Mouse (Mus musculus): ENCODE results near the gene Sorbs2. TPM values are rescaled to one million over a fixed set of nuclear protein-coding genes. Genes with fewer than 3 reads are reported as not detected.

Gene Sorbs2
- polyA plus RNA-seq, 1 experiment from 2014 or later = 72.8 TPM

DNA sequence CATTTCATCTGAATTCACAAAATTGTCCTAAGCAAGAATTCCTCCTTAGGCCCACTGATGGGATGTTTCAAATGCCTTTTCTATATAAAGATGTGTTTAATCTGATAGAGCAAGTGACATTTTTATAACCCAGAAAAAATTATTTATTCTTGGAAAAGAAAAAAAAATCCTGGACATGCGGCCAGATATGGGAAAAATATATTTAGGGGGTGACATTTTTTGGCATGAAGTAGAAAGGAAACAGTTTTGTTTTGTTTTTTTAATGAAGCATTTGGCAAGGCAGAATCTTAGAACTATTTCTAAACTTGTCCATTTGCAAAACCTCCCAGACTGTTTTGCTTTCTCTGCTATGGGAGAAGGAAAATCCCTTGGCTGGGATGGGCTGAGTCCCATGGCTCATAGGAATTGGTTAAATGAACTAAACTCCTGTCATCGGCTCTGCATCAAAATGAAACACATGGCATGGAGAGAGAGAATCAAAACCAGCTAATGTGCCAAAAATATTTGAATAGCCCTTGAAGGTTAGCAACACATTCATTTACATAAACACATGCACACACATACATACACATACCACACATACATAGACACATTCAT is 182.1 kb downstream of the Sorbs2 start:
- H3K9me3 ChIP-seq (replicated peaks; ENCODE audit: control insufficient read depth, low read length) = no peaks in the 10 kb centered on the region

GRCm38 (mm10) chr8:45700100-45700499 is 192.5 kb downstream of the Sorbs2 start:
- no peaks in the 10 kb centered on the region for H3K36me3 ChIP-seq (ENCODE audit: control insufficient read depth, insufficient read depth, low read length)
- no peaks in the 10 kb centered on the region for H3K9me3 ChIP-seq (replicated peaks; ENCODE audit: control insufficient read depth, low read length)
- no peak overlapping the region for H3K4me2 ChIP-seq (ENCODE audit: low read length)
- H3K27ac ChIP-seq (ENCODE audit: low read depth, low read length) = no peak overlapping the region
- no peaks in the 10 kb centered on the region; the same call in 1 of the 2 replicates for H3K4me1 ChIP-seq (ENCODE audit: control insufficient read depth, insufficient read depth, low read length)
- H3K9ac ChIP-seq (ENCODE audit: low read length) = no peak overlapping the region
- WGBS = 84% methylated on average over 5 of the region's 5 CpGs
- ATAC-seq = no peak
- no peak for DNase-seq (ENCODE audit: low spot score)
- H3K27me3 ChIP-seq (replicated peaks; ENCODE audit: control insufficient read depth, insufficient read depth, low read length) = no peaks in the 10 kb centered on the region
- no peak overlapping the region for H3K4me3 ChIP-seq (ENCODE audit: low read depth, low read length)

More for the DNA sequence above, 182.1 kb downstream of the Sorbs2 start:
- ATAC-seq (peak; percentile 42; the same call in 1 of the 2 replicates), DNase-seq (ENCODE audit: low spot score) (peak; percentile 58)
- Histone ChIP-seq H3K4me1 (ENCODE audit: control insufficient read depth, insufficient read depth, low read length) (peaks cover 14% of the 10 kb centered on the region), H3K27me3 (replicated peaks; ENCODE audit: control insufficient read depth, insufficient read depth, low read length) (no peaks in the 10 kb centered on the region), H3K9ac (ENCODE audit: low read length) (no peak overlapping the region), H3K27ac (ENCODE audit: low read depth, low read length) (no peak overlapping the region), H3K4me3 (ENCODE audit: low read depth, low read length) (no peak overlapping the region), H3K4me2 (ENCODE audit: low read length) (no peak overlapping the region), H3K36me3 (ENCODE audit: control insufficient read depth, insufficient read depth, low read length) (no peaks in the 10 kb centered on the region)
- WGBS = 80% methylated on average over 2 of the region's 2 CpGs

DNA sequence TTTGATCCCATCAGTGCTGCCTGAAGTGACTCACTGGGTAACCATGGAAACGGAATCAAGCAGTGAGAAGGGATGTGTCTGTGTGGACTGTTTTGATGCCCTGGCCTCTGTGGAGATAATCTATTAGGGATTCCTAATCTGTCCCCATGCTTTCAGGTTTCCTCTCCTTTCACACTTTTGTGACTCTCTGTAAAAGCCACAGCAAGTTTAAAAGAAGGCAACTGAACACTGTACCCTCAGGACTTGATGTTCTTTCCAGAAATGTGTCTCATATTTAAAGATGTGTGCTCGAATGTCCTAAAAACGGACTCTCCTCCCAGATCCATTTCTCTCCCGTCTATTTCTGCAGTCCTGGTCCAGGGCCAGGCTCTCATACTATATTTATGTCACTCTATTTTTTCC is 196.1 kb downstream of the Sorbs2 start:
- DNase-seq (ENCODE audit: low spot score) (peak; percentile 54), ATAC-seq (0 out of 2 replicates have a peak, but pooled peaks have one; percentile 46)
- Histone ChIP-seq H3K27me3 (replicated peaks; ENCODE audit: control insufficient read depth, insufficient read depth, low read length) (no peaks in the 10 kb centered on the region), H3K4me1 (ENCODE audit: control insufficient read depth, insufficient read depth, low read length) (no peaks in the 10 kb centered on the region; the same call in 1 of the 2 replicates), H3K36me3 (ENCODE audit: control insufficient read depth, insufficient read depth, low read length) (no peaks in the 10 kb centered on the region), H3K4me2 (ENCODE audit: low read length) (no peak overlapping the region), H3K27ac (ENCODE audit: low read depth, low read length) (no peak overlapping the region), H3K9me3 (replicated peaks; ENCODE audit: control insufficient read depth, low read length) (no peaks in the 10 kb centered on the region), H3K4me3 (ENCODE audit: low read depth, low read length) (no peak overlapping the region), H3K9ac (ENCODE audit: low read length) (no peak overlapping the region)
- 69% methylated on average over 4 of the region's 4 CpGs for WGBS

DNA sequence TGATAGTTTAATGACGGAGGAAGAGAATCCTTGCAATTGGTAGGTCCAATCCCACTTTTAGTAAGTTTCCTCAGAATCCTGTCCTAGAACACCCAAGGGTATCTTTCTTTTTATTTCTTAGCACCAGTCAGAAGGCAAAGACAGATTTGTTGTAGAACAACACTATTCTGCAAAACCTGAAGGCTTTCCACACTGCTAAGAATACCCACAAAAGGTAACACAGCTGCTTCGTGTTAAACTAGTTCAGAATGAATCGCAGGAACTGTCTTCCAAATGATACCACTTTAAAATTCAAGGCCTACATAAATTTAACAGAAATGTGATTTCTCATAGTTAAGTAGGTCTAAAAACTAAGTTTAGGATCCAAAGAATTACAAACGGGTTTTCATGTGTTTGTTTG is 201.5 kb downstream of the Sorbs2 start:
- H3K4me2 ChIP-seq (ENCODE audit: low read length) = no peak overlapping the region
- 83% methylated on average over 4 of the region's 4 CpGs for WGBS
- ATAC-seq (no peak), DNase-seq (ENCODE audit: low spot score) (no peak)
- H3K27me3 ChIP-seq (replicated peaks; ENCODE audit: control insufficient read depth, insufficient read depth, low read length) = no peaks in the 10 kb centered on the region
- H3K9ac ChIP-seq (ENCODE audit: low read length) = no peak overlapping the region
- H3K4me1 ChIP-seq (ENCODE audit: control insufficient read depth, insufficient read depth, low read length) = peaks cover 6% of the 10 kb centered on the region
- H3K36me3 ChIP-seq (ENCODE audit: control insufficient read depth, insufficient read depth, low read length) = no peaks in the 10 kb centered on the region
- H3K27ac ChIP-seq (ENCODE audit: low read depth, low read length) = no peak overlapping the region
- H3K9me3 ChIP-seq (replicated peaks; ENCODE audit: control insufficient read depth, low read length) = no peaks in the 10 kb centered on the region
- H3K4me3 ChIP-seq (ENCODE audit: low read depth, low read length) = no peak overlapping the region

- ATAC-seq (no peak), DNase-seq (ENCODE audit: low spot score) (no peak)
- Histone ChIP-seq H3K4me1 (ENCODE audit: control insufficient read depth, insufficient read depth, low read length) (peaks cover 13% of the 10 kb centered on the region), H3K27me3 (replicated peaks; ENCODE audit: control insufficient read depth, insufficient read depth, low read length) (no peaks in the 10 kb centered on the region), H3K4me2 (ENCODE audit: low read length) (no peak overlapping the region), H3K27ac (ENCODE audit: low read depth, low read length) (no peak overlapping the region), H3K9ac (ENCODE audit: low read length) (no peak overlapping the region), H3K36me3 (ENCODE audit: control insufficient read depth, insufficient read depth, low read length) (no peaks in the 10 kb centered on the region), H3K9me3 (replicated peaks; ENCODE audit: control insufficient read depth, low read length) (no peaks in the 10 kb centered on the region), H3K4me3 (ENCODE audit: low read depth, low read length) (no peak overlapping the region)
- 64% methylated on average over 4 of the region's 4 CpGs for WGBS
Observed at GRCm38 (mm10) chr8:45709734-45710133, 202.1 kb downstream of the Sorbs2 start.

DNA sequence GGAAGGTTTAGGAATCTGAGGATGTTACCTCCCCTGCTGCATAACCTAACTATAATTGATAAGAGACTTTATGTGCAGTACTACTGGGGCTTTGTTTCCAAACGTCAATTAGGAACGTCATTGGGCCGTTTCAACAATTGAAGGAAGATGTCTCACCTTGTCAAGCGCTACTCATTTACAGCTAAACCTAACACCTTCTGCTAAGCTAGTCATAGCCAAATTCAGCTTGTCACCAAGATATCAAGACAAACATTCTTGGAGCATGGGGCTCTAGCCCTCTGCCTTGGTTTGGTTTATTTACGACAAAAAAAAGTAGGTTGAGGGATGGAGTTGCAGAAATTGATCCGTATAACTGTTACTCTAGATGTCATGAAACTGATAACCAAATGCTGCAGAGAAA is 205.0 kb downstream of the Sorbs2 start:
- WGBS = 63% methylated on average over 6 of the region's 6 CpGs
- peak; percentile 63 for DNase-seq (ENCODE audit: low spot score)

DNA sequence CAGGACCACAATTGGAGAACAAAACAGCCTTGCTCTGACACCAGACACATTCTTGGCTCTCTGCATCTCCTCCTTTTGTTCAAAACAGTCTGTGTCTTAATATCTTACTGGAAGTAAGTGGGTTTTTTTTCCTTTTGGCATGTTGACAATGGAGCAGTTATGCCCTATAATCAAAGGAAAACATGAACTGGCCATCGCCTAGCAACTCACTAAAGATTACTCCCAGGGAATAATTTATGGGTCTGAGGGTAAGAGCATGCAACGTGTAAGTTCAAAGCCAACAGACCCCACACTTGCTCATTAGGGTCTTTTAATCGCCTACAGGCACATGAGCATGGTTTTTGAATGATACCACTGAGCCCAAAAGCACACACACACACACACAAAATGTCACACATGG is 207.2 kb downstream of the Sorbs2 start:
- H3K36me3 ChIP-seq (ENCODE audit: control insufficient read depth, insufficient read depth, low read length) = no peaks in the 10 kb centered on the region
- DNase-seq (ENCODE audit: low spot score) (peak; percentile 89), ATAC-seq (peak; percentile 57)
- no peak overlapping the region for H3K4me3 ChIP-seq (ENCODE audit: low read depth, low read length)
- 12% methylated on average over 3 of the region's 3 CpGs for WGBS
- peak overlapping the region; percentile 76 for H3K27ac ChIP-seq (ENCODE audit: low read depth, low read length)
- no peaks in the 10 kb centered on the region for H3K9me3 ChIP-seq (replicated peaks; ENCODE audit: control insufficient read depth, low read length)
- peaks cover 28% of the 10 kb centered on the region for H3K4me1 ChIP-seq (ENCODE audit: control insufficient read depth, insufficient read depth, low read length)
- no peak overlapping the region for H3K4me2 ChIP-seq (ENCODE audit: low read length)
- no peaks in the 10 kb centered on the region for H3K27me3 ChIP-seq (replicated peaks; ENCODE audit: control insufficient read depth, insufficient read depth, low read length)
- no peak overlapping the region for H3K9ac ChIP-seq (ENCODE audit: low read length)

More for the DNA sequence above, 205.0 kb downstream of the Sorbs2 start:
- Histone ChIP-seq H3K36me3 (ENCODE audit: control insufficient read depth, insufficient read depth, low read length) (no peaks in the 10 kb centered on the region), H3K4me3 (ENCODE audit: low read depth, low read length) (no peak overlapping the region), H3K4me1 (ENCODE audit: control insufficient read depth, insufficient read depth, low read length) (peaks cover 28% of the 10 kb centered on the region), H3K9me3 (replicated peaks; ENCODE audit: control insufficient read depth, low read length) (no peaks in the 10 kb centered on the region), H3K9ac (ENCODE audit: low read length) (no peak overlapping the region), H3K4me2 (ENCODE audit: low read length) (no peak overlapping the region), H3K27ac (ENCODE audit: low read depth, low read length) (peak overlapping the region; percentile 78), H3K27me3 (replicated peaks; ENCODE audit: control insufficient read depth, insufficient read depth, low read length) (no peaks in the 10 kb centered on the region)
- no peak for ATAC-seq

DNA sequence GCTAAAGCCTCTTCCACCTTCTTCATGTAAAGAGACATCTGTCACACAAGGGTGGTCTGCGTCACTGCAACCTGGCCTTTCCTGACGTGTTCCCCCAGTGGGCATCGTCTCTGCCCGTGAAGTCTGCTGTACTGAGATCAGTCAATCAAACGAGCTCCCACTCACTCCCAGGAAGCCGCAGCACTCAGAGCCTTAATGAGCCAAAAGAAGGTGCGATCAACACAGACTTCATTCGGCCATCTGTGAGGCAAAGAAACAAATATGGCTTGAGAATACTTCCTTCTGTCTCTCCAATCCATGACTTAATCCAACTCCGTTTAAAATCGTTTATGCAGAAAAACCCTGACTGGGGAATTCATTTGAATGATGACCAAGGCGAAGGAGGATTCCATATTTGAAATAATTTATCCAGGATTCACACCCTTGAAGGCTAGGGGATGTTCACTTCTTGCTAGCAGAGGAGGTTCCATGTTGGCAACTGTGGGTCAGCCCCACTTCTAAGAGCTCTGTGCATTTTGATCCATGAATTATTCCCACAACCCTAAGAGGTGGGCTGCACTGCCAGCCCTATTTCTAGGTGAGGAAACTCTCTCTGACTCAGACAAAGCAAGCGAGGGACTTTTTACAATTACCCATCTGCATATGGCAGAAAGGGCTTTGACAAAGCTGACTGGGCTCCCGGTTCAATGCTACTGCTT is 207.9 kb downstream of the Sorbs2 start:
- Histone ChIP-seq H3K27ac (ENCODE audit: low read depth, low read length) (peak overlapping the region; percentile 76), H3K4me2 (ENCODE audit: low read length) (no peak overlapping the region)
- 35% methylated on average over 13 of the region's 13 CpGs for WGBS

GRCm38 (mm10) chr8:45719776-45720175 is 212.2 kb downstream of the Sorbs2 start:
- Histone ChIP-seq H3K4me3 (ENCODE audit: low read depth, low read length) (no peak overlapping the region), H3K27ac (ENCODE audit: low read depth, low read length) (no peak overlapping the region), H3K27me3 (replicated peaks; ENCODE audit: control insufficient read depth, insufficient read depth, low read length) (no peaks in the 10 kb centered on the region), H3K9me3 (replicated peaks; ENCODE audit: control insufficient read depth, low read length) (no peaks in the 10 kb centered on the region), H3K4me2 (ENCODE audit: low read length) (no peak overlapping the region), H3K4me1 (ENCODE audit: control insufficient read depth, insufficient read depth, low read length) (peaks cover 15% of the 10 kb centered on the region), H3K36me3 (ENCODE audit: control insufficient read depth, insufficient read depth, low read length) (no peaks in the 10 kb centered on the region), H3K9ac (ENCODE audit: low read length) (no peak overlapping the region)
- ATAC-seq (no peak), DNase-seq (ENCODE audit: low spot score) (no peak)
- WGBS = 77% methylated on average over 8 of the region's 8 CpGs

More for the DNA sequence above, 207.9 kb downstream of the Sorbs2 start:
- ATAC-seq (peak; percentile 93), DNase-seq (ENCODE audit: low spot score) (peak; percentile 94)
- no peaks in the 10 kb centered on the region for H3K27me3 ChIP-seq (replicated peaks; ENCODE audit: control insufficient read depth, insufficient read depth, low read length)
- peaks cover 28% of the 10 kb centered on the region for H3K4me1 ChIP-seq (ENCODE audit: control insufficient read depth, insufficient read depth, low read length)
- H3K9me3 ChIP-seq (replicated peaks; ENCODE audit: control insufficient read depth, low read length) = no peaks in the 10 kb centered on the region
- H3K36me3 ChIP-seq (ENCODE audit: control insufficient read depth, insufficient read depth, low read length) = no peaks in the 10 kb centered on the region
- H3K9ac ChIP-seq (ENCODE audit: low read length) = no peak overlapping the region
- no peak overlapping the region for H3K4me3 ChIP-seq (ENCODE audit: low read depth, low read length)
